Mouse (Mus musculus) cerebellum, adult 11-12 months (tissue): ENCODE results near the gene B4galt1.

Experiments
- DNase-seq: peaks from one replicate; pipeline ENCODE4 v3.0.0; 2022

Gene B4galt1

DNA sequence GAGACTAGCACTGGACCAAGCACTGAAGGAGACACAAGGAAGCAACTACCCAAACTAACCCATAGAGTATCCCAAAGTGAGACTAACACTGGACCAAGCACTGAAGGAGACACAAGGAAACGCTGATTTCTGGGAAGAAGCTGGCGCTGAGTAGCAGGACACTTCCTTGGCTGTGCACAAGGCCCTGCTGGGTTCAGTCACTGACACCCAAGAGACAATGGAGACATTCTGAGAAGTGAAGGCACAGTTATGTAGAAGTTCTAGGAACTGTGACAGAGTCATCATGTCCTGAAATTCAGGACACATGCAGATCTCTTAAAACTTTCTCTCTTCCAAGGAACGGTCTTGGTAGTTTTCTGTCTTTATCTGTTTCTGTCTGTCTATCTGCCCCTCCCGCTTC is 16.4 kb upstream of the B4galt1 start:
- no peak for DNase-seq

DNA sequence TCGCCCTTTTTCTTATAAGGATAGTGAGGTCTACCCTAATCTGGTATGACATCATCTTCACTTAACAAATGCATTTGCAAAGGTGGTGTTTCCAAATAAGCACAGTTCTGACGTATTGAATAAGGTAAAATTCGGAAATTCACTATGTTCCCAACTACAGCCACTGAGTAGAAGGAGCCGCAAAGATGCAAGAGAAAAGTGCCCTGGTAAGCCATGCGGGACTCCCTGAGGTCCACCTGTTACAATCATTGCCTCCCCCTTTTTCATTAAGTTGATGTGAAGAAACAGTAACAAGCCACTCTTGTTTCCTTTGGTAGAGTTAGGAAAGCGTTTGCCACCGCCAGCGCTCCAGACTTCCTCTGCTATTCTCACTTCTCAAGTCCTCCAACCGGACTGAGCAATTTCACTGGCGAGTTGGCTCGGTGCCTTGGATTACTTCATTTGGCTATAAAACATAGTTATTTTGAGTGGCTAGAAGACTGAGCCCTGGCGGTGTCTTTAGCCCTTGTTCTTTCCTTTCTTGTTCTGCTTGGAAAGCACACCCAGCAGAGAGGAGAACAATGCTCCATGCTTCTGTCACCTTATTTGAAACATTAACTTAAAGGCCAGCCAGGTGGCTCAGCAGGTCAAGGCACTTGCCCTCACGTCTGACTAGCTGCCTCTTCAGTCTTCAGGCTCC is 14.9 kb upstream of the B4galt1 start:
- no peak for DNase-seq

DNA sequence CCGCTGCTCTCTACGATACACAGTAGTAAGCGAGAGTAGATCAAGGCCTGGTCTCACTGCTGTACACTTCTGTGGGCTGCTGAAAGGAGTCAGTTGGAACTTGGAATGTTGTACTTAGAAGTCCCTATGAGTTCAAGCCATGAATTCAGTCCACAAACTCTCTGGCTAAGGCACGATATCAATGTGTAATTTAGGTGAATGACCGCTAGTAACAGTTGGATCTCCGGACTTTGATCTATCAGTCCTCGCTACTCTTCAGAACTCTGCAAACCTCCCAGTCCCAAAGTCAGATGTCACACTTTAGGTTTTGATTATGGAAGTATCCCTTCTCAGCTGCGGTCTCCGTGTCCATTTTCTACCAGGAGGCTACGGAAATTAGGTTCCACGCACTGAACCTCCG is 10.6 kb upstream of the B4galt1 start:
- DNase-seq, result no peak

DNA sequence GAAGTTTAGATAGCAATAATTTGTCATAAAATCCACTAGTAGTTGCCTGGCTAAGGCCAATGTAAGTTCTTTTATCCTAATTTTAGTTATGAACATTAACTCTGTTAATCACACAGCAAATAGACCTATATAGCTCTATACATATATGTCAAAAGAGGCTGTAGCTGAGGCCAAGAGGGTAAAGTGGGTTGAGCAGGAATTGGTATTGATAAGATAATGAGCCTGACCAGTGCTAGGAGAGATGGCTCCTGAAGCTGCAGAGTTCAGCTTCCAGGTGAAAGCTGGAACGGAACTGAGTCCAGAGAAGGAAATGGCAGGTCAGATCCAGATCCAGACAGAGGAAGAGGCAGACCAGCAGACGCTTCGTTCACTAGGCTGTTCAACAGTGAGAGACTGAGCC is 9.5 kb upstream of the B4galt1 start:
- no peak for DNase-seq

DNA sequence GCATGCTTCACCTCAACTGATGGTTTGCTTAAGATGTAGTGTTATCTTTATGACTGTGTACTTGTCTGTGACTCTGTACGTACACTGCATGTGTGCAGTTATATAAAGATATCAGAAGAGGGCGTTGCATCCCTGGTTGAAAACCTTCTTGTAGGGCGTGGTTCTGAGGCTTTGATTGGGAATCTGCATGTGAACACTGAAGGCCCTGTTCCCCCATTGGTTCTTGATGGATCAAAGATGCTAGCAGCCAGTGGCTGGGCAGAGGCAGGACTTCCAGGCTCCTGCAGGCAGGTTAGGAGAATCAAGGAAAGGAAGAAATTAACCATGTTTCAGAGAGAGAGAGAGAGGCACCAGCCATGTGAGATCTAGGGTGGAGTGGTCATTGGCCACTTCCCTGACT is 7.3 kb upstream of the B4galt1 start:
- DNase-seq, result no peak

DNA sequence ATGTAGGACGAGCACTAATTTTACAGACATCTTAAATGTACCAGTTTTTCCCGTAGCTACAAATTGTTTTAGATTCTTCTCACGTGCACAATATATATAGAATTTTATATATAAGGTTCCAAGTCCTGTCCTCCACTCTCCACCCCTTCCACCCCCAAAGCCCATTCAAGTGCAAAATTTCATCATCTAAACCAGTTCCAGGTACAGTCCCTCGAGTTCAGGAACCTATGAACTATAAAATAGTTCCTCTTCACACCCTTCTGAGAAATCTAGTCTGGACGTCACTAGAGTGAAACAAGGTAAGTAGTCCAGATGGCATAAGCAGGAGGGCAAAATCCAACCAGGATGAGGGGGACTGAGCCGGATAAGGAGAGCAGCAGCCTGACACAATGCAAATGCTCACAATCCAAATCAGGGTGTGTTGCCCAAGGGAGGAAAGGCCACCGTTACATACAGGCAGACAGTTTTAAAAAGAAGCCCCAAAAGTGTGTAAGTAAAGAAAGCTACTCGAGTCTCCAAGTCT is 4.1 kb upstream of the B4galt1 start:
- DNase-seq, result no peak

DNA sequence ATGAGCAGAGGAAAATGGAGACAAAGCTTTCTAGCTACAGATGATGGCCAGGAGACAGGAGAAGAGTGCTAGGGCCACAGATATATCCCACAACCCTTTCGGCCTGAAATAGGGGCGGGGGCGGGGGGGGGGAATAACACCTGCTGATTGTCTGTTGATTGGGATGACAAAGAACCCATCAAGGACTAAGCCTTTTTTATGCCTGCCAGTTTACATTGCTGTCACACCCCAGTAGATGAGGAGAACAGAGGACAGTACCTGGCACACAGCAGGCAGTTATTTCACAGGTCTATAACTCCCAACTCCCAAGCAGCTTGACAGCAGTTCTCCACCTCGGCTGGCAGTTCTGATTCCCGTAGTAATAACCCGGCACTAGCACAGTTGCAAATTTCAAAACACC is 2.8 kb upstream of the B4galt1 start:
- no peak for DNase-seq

DNA sequence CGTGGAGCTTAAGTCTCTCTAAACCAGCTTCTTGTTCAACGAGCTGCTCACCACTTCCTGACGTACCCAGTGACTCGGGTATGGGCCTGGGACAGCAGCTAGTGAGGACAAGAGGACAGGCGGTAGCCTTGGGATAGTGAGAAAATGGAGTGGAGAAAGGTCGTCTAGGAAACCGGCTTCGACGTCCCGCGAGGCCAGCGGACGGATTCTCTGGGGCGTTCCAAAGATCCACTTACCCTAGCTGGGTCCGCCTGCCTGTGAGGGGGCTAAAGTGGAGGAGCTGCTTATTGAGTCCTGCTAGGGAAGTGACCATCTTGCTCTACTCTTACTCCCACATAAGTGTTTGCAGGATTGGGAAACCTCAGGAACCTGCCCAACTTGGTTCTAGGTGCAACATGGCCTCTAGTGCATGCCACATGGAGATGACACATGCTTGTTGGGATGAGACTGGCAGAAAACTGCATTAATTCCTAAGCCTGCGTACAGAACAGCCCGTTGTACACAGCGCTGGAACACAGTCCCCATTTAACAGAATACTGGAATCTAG is 655 bp upstream of the B4galt1 start:
- DNase-seq, result no peak

DNA sequence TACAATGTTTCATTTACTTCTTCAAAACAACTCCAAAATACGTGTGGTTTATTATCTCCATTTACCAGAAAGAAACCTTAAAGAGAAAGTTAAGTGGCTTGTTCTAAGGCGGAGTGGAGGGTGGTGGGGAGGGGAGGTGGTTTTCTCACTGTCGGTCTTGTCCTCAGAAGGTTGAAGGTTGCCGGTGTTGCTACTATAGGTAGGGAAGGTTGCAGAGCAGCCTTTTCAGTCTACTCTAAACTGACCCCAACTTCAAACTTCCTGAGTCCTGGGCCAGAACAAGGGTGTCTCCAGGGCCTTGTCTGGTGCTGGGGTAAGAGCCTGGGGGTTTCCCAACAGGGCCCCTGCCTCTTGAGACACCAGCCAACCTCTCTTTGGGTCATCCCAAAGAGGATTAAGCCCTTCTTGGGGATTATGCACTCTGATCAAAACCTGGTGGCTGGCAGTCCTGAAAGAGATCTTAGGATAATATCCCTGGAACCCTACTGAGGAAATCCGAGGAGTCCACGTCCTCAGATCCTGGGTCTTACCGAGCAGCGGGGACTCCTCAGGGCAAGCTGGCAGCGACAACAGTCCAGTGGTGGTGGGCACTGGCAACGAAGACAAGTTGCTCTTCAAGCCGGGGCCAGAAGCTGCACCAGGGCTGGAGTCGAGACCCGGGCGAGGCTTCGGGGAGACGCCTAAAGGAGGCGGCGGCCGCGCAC is 792 bp downstream of the B4galt1 start:
- no peak for DNase-seq

DNA sequence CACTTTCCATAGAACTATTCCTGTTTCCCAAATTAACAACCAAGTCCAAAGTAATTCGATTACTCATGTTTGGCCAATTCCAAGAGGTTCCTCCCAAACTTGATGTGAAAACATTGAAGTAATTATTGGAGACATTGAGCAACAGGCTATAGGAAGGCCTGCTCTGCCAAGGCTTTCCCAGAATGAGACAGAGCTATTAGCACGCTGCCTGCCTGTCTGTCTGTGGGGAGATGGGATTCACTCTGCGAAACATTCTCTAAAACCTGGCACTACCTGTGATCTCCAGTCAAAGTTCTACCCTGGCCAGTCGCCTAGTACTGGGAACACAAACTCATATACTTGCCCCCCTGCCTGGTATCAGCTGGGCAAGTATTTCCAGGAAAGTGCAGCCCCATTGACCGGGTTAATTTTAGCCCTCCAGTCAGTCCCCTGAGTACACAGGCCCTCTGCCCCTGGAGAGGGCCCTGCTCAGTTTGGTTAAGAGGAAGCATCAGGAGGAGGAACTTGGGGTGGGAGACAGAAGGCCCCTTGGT is 1.5 kb downstream of the B4galt1 start:
- DNase-seq, result no peak

DNA sequence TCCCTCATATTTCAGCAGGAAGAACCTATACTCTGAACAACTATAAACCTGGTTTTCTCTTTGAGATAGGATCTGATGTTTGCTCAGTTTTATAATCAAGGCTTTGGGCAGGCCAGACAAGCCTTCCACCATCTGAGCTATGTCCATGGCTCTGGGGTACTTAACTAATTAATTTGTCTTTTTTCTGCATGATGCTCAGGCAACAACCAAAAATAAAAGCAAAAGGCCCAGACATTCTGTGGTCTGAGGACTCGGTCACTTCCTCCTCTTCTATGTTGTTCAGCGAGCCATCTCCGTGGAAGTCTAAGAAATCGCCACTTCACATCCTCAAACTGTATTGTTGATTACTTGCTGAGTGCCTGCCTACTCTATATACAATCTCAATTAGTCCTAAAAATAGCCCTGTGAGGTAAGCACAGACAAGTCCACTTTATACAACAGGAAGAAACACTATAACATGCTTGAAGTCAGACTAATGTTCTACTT is 2.0 kb downstream of the B4galt1 start:
- DNase-seq, result no peak

DNA sequence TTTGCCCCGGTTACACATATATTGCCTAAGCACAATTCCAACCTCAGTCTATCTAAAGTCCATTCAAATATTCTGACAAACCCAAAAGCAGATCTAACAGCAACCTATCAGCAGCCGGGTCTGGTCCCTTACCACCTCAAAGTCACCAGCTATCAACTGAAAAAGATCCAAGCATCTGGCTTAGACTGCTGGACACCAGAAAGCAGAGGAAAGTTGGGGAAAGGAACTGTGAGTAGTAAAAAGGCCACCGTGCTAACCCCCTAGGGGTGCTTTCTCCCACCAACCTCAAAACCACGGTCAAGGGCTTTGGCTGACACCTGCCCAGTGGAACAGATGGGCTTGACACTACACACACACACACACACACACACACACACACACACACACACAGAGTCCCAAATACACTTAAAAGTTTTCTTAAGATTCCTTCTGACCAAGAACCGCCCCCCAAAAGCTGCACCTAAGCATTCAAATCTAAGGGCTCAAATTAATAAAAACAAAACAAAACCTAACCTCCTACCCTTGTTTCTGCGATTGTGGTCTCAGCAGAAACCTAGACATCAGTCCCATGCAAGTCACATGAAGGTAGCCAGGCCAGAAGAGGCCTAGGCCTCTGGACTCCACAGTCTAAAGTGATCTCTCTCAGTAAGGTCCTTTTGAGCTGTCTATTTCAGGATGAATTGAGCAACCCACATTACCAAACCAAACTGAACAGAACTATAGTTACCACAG is 2.6 kb downstream of the B4galt1 start:
- no peak for DNase-seq

DNA sequence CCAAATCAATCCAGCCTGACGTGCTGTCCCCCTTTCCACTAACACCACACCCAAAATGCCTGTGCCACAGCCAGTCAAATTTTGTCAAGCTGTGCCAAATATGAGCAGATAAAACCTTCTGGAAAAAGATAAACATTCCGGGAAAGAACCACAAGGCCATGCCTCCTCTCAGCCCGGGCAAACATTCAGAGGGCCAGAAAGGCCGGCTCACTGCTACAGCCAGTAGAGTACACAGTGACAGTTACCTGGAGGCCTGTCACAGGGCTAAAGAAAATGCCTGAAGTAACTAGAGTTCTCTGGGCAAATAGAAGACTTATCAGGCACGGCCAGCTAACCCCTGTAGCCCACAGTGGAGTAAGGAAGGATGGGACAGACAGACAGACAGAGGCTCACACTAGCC is 3.2 kb downstream of the B4galt1 start:
- DNase-seq, result no peak

DNA sequence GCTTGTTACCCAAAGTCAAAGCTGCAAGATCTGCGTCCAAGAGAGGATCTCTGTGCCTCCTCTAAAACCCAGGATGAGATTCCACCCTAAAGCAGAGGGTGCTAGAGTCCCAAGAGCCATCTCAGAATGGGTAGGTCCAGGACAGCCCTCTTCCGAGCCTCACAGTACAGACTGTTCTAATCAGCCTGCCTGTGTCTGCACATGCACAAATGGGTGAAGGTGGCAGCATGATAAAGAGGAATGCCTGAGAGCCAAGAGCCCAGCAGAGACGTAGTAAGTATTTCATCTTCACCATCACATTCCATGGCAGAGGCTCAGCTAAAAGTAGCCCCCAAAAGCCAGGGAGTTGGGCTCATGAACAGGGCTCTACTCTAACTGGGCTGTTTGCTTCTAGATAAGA is 4.3 kb downstream of the B4galt1 start:
- DNase-seq, result no peak

DNA sequence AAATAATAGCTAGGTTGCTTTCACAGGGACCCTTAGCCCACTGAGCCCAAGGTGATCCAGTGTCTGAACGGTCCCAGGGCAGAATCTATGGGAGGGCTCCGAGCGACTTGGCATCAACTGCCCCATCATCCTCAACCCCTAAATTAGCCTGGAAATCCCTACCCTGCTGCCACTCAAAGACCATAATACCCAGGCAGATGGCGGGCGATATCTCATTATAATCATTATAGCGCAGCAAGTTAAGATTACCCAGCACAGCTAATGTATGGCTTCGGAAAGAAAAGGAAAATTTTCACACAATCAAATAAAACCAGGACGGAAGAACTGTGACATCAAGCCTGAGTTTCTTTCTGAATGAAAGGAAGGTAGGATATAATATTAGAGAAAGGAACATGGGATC is 5.6 kb downstream of the B4galt1 start:
- DNase-seq, result no peak

DNA sequence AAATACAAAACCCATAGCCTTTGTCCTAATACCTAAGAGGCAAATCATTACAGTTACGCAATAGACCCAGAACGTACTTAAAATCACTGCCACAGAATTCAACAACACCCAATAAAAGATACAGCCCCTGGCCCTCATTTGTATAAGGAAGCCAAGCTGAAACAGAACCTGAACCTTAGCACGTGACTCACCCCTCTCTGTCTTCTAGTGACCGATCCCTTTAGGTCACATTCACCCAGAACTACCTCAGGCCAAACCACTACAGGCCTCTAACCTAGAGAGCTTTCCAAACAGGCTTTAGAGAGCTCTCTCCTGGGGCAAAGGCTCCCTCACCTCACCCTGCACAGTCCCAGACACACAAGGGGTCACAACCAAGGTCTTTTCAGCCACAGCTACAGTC is 6.6 kb downstream of the B4galt1 start:
- no peak for DNase-seq

DNA sequence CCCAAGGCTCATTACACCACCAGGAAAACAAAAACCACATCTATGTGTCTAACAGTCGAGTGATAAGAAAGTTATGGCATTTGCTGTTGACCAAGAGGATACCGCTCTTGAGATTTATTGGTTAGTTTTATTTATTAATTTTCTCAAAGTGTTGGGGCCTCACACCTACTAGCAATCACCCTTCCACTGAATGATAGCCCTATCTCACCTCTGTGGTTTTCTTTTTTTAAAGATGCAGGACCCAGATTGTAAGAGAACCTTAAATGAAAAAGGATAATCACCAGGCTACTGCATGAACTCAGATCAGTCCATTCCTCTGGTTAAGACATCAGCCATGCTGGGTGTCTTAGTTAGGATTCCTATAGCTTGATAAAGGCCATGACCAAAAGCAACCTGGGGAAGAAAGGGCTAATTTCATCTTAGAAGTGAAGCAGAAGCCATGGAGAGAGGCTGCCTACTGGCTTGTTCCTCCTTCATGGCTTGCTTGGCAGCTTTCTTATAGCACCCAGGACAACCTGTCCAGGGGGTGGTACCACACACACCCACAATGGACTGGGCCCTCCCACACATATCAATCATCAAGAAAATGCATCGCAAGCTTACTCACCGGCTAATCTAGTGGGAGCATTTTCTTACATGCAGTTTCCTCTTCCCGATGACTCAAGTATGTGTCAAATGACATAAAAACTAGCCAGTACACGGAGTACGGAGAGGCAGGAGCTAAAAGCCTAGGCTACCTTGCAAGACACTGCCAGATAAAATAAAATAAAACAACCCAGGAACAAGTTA is 7.5 kb downstream of the B4galt1 start:
- DNase-seq, result no peak

DNA sequence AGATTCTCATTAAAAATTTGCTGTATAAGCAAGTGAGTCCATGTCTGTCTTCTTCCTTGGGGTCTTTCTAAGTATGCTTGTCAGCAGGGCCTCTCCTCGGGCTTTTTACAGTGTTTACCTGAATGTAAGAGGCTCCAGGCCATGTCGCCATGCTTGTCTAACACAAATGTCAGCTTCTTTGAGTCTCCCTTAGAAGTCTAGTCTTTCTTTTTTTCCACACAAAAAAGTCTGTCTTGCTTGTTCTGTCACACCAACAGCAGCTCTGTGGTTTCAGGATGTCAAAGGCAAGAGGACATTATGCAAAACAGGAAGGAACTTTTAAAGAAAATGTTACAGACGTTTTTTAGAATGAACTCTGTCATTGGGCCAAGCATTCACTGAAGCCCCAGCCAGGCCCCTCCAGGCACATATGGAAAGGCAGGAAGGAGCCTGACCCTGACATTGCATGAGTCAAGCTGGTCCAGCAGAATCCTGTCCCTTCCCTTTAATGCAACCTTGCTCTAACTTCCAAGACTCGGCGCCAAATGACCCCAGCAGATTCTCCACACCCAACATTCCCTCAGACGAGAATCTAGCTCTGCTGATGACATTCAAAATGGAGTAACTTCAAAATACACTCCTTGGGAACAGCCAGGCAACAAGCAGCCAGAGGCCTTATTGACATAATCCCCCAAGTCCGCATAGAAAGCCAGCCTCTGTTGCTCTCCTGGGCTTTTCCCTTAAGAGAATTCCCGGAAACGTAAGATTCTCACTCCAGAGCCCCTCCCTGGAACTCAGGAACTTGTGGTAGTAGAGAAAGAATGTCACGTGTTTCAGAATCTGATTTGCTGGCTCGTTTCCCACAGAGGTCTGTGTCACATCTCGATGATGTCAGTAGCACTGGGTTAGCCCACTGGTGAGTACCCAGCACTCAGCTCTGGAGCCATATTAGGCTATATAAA is 8.7 kb downstream of the B4galt1 start:
- no peak for DNase-seq

DNA sequence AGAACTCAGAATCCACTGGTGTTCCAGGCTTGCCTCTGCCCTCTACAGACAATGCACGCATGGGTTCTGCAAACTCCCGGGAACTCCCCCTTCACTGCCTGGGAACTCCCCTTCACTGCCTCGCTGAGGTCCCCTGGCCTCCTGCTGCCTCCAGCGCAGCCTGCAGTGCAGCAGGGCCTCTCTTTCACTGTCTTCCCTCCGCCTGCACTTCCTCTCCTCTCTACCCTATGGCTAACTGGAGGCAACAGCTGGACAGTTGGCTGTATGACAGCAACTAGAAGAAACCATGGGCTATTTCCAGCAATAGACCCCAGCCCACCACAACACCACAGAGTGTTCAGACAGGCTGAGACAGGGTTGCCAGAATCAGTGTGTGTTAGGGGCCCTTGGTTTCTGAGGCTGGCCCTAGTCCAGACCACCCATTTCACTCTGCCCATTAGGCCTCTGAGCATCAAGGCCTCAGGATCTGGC is 9.5 kb downstream of the B4galt1 start:
- DNase-seq, result no peak

DNA sequence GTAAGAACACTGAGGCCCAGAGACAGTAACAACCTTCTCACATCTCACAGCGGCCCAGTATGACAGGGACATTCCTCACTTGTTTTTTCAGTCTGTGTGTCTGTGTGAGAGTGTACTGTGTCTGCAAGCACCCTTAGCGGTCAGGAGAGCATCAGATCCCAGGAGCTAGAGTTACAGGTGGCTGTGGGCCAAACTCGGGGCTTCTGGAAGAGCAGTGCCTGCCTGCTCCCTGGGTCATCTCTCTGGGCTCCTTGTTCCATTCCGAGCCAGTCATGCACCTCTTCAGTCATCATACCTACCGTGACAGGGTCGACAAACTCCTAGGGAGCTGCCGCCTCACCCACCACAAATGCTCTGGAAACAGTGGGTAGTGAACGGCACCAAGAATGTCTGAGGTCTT is 10.1 kb downstream of the B4galt1 start:
- no peak for DNase-seq

DNA sequence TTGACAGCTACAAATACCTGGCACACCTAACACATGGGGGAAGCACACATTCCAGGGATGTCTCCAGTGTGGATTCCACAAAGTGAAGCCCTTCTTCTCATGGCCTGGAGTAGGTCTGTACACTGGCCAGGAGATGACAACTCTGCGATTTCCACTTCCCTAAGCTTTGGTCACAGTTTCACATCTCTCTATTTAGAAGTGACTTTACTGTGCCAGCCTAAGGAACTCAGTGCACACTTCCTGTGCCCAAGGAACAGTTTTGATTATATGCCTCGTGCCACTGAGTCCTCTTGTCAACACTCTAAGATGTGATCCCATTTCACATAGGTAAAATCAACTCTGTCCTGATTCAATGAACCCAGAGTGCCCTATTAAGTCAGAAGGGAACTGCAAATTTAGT is 13.4 kb downstream of the B4galt1 start:
- DNase-seq, result no peak
